Mouse (Mus musculus) limb, embryonic 11.5 days (tissue): ENCODE data around the gene Ppme1. TPM values are rescaled to one million over a fixed set of nuclear protein-coding genes. Genes with fewer than 3 reads are reported as not detected.

Source experiments
- ATAC-seq: fragments of 200-750 bp; cut with Nextera tagmentation; 2 replicates; pipeline ENCODE4 v1.8.0; 2017; ENCODE audit warnings: low read depth; ENCODE audit not compliant: insufficient number of reproducible peaks, low FRiP score, low TSS enrichment
- DNase-seq: peaks from one replicate; pipeline ENCODE4 v3.0.0-alpha.2; 2015; ENCODE audit warnings: low spot score
- H3K27ac ChIP-seq: fragments of 300-500 bp; sonication (generic); replicated peaks from 2 replicates; pipeline ENCODE4 v1.5.1; 2014; ENCODE audit warnings: low read depth, mild to moderate bottlenecking, low read length
- H3K27me3 ChIP-seq: fragments of 300-500 bp; sonication (generic); 2 replicates; pipeline ENCODE4 v1.6.1; 2014; ENCODE audit warnings: mild to moderate bottlenecking, low read length, mixed read lengths; ENCODE audit not compliant: control insufficient read depth, insufficient read depth
- H3K36me3 ChIP-seq: fragments of 300-500 bp; sonication (generic); 2 replicates; pipeline ENCODE4 v1.6.1; 2014; ENCODE audit warnings: mild to moderate bottlenecking, low read length, moderate library complexity, mixed read lengths; ENCODE audit not compliant: control insufficient read depth, insufficient read depth
- H3K4me1 ChIP-seq: fragments of 300-500 bp; sonication (generic); 2 replicates; pipeline ENCODE4 v1.6.1; 2014; ENCODE audit warnings: low read length, mixed read lengths; ENCODE audit not compliant: control insufficient read depth, insufficient read depth
- H3K4me2 ChIP-seq: fragments of 300-500 bp; sonication (generic); 2 replicates; pipeline ENCODE4 v1.6.1; 2014; ENCODE audit warnings: low read depth, mild to moderate bottlenecking, moderate library complexity; ENCODE audit not compliant: severe bottlenecking
- H3K4me3 ChIP-seq: fragments of 300-500 bp; sonication (generic); 2 replicates; pipeline ENCODE4 v1.5.1; 2014; ENCODE audit warnings: low read depth, low read length
- H3K9ac ChIP-seq: fragments of 300-500 bp; sonication (generic); 2 replicates; pipeline ENCODE4 v1.6.1; 2014; ENCODE audit warnings: mild to moderate bottlenecking, low read length
- H3K9me3 ChIP-seq: fragments of 300-500 bp; sonication (generic); 2 replicates; pipeline ENCODE4 v1.6.1; 2016; ENCODE audit warnings: low read length; ENCODE audit not compliant: control insufficient read depth
- WGBS: fragments of 180-500 bp; shearing (Covaris S2); extraction: QIAGEN DNeasy Blood & Tissue Kit; methylation state at CpG from one replicate; pipeline ENCODE4 v1.1.7; 2014; 5-methylcytosine and 5-hydroxymethylcytosine counted together
- polyA plus RNA-seq: library from polyadenylated mRNA; unstranded; fragments of >200 nt; fragmentation: Nextera tagmentation; extraction: Ambion mirVana; gene quantifications from 2 replicates; pipeline ENCODE4 v1.2.1, GENCODE M21; 2014

The Ppme1 gene
- polyA plus RNA-seq, 1 experiment from 2014 or later = 68.6 TPM

DNA sequence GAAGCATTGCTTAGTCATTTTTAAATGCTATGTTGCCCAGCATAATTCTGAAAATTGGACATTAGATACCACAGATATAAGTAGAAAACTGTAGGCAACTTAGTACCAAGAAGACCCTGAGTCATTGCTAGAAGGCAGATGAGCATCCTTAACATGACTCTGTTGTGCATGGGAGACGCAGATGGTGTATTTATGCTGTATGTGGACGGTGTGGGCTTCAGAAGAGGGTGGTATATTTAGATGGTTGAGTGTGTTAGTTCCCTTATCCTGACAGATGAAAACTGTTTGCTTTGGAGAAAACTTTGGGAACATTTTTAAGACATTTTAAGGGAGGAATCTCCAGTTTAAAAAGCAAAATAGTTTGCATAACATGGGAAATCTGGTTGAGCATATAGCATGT lies 16.1 kb upstream of the Ppme1 start:
- no peaks in the 10 kb centered on the region for H3K4me1 ChIP-seq
- no peak for ATAC-seq
- H3K9me3 ChIP-seq = no peaks in the 10 kb centered on the region
- no peak for DNase-seq
- no peaks in the 10 kb centered on the region for H3K27me3 ChIP-seq
- H3K4me2 ChIP-seq = no peak overlapping the region
- H3K9ac ChIP-seq = no peak overlapping the region
- 92% methylated on average over 2 of the region's 2 CpGs for WGBS
- H3K27ac ChIP-seq = no peak overlapping the region
- no peak overlapping the region for H3K4me3 ChIP-seq
- H3K36me3 ChIP-seq = peaks cover 11% of the 10 kb centered on the region; the same call in 1 of the 2 replicates

DNA sequence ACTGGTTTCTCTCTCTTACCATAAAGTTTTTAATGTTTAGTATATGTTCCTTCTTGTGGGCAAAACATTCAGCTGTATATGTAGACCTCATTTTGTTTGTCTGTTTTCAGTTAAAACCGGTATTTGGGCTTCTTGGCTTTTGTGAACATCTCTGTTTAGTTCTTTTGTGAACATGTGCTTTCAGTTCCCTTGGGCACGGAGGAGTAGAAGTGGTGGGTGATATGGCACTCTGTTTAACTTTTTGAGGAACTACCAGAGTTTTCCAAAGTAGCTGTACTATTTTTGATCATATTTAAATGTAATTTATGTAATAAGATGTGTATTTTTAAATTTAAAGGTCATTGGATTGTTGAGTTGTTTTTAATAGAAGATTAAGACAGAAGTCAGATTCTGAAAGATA lies 11.1 kb upstream of the Ppme1 start:
- peaks cover 11% of the 10 kb centered on the region; the same call in 1 of the 2 replicates for H3K36me3 ChIP-seq
- DNase-seq = no peak
- no peaks in the 10 kb centered on the region for H3K27me3 ChIP-seq
- H3K4me1 ChIP-seq = no peaks in the 10 kb centered on the region
- ATAC-seq = no peak
- H3K9ac ChIP-seq = no peak overlapping the region
- H3K4me3 ChIP-seq = no peak overlapping the region
- H3K9me3 ChIP-seq = no peaks in the 10 kb centered on the region
- H3K4me2 ChIP-seq = no peak overlapping the region
- H3K27ac ChIP-seq = no peak overlapping the region
- WGBS = 91% methylated on average over 2 of the region's 2 CpGs

DNA sequence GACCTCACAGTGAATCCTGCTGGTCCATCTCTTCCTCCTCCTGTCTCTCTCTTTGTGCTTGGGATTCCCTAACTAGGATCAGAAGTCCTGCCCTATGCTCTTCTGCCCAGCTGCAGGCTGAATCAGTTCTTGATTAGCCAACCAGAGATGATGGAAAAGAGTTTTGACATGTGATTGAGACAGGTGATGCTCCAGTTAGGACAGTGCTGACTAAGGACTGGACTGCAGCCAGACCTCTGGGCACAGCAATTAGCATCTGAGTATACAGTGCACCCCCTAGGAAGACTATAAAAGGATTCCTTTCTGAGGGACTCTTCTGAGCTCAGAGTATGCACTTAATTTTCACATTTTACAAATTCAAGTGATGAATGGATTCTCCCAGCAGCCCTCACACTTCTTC lies 9.1 kb upstream of the Ppme1 start:
- Histone ChIP-seq H3K9me3 (no peaks in the 10 kb centered on the region), H3K4me1 (no peaks in the 10 kb centered on the region), H3K27ac (no peak overlapping the region), H3K36me3 (peaks cover 11% of the 10 kb centered on the region; the same call in 1 of the 2 replicates), H3K4me2 (no peak overlapping the region), H3K9ac (no peak overlapping the region), H3K27me3 (no peaks in the 10 kb centered on the region), H3K4me3 (no peak overlapping the region)
- DNase-seq (no peak), ATAC-seq (no peak)

DNA sequence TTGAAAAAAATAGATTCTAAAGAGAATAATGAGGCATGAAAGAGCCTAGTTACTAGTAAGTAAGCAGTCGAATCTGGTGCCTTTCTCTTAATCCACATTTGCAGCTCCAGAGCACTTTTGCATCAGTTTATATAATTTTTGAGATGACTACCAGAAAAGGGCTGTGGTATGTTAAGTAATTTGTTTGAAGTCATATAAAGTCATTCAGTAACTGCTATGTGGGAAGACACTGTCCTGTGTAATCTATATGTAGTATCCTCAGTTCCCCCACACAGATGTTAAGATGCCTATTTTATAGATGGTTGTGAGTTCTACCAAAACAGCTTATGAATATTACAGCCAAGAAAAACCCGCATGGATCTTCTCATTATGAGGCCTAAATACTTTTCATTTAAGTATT lies 6.2 kb upstream of the Ppme1 start:
- Histone ChIP-seq H3K27ac (no peak overlapping the region), H3K27me3 (no peaks in the 10 kb centered on the region), H3K4me3 (no peak overlapping the region), H3K4me2 (no peak overlapping the region), H3K4me1 (no peaks in the 10 kb centered on the region), H3K36me3 (peaks cover 12% of the 10 kb centered on the region; the same call in 1 of the 2 replicates), H3K9ac (no peak overlapping the region), H3K9me3 (no peaks in the 10 kb centered on the region)
- DNase-seq = no peak
- ATAC-seq = no peak
- 87% methylated on average over 2 of the region's 2 CpGs for WGBS

DNA sequence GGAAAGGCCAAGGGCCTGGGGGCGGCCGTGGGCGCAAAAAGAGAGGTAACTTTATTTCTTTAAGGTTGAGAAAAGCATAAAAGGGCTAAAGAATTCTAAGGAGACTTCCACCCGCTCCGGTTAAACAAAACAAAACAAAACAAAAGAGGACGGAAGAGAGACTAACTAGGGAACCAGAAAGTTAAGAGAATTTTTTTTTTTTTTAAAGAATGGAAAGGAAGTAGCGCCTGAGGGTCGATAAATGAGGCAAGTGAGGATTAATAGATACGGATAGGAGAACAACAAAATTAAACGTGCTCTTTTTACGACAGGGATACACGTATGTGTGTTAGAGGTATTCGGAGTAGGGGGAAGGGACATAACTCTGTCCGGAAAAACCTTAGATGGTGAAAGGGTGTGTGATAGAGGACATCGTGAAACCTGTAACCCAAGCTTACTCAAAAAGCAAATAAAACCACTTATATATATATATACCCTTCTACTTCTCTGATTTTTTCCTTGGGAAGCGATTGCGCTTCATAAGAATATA lies 409 bp upstream of the Ppme1 start:
- no peaks in the 10 kb centered on the region for H3K27me3 ChIP-seq
- WGBS = 9% methylated on average over 17 of the region's 17 CpGs
- H3K36me3 ChIP-seq = peaks cover 3% of the 10 kb centered on the region; the same call in 1 of the 2 replicates
- peak overlapping the region; percentile 75 for H3K27ac ChIP-seq
- ATAC-seq (no peak), DNase-seq (no peak)
- H3K9me3 ChIP-seq = no peaks in the 10 kb centered on the region
- H3K4me3 ChIP-seq = peak overlapping the region; percentile 75
- peaks cover 2% of the 10 kb centered on the region; the same call in 1 of the 2 replicates for H3K4me1 ChIP-seq
- H3K9ac ChIP-seq = peak overlapping the region; percentile 71
- peak overlapping the region; percentile 50 for H3K4me2 ChIP-seq

DNA sequence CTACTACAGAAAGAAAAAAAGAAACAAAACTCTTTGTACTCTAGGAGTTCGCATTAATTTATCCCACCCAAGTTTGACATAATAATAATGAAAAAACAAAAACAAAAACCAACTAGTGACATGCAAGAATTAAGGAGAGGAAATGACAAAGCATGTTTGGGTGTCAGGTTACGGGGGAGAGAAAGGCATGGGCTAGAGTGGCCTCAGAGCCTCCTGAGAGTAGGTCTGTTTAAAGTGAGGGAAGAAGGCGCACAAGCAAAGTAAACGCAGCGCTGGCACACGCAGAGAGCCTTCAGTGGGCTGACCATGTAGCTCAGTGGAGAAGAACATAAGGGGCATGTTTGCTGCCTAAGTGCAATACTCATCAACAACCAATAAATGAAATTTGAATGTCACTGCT lies 7.2 kb downstream of the Ppme1 start:
- H3K9me3 ChIP-seq = no peaks in the 10 kb centered on the region
- WGBS = 40% methylated on average over 6 of the region's 6 CpGs
- DNase-seq (peak; percentile 23), ATAC-seq (no peak)
- H3K4me1 ChIP-seq = peaks cover 2% of the 10 kb centered on the region; the same call in 1 of the 2 replicates
- no peak overlapping the region for H3K27ac ChIP-seq
- H3K9ac ChIP-seq = no peak overlapping the region
- H3K36me3 ChIP-seq = no peaks in the 10 kb centered on the region
- H3K27me3 ChIP-seq = no peaks in the 10 kb centered on the region
- no peak overlapping the region for H3K4me2 ChIP-seq
- no peak overlapping the region for H3K4me3 ChIP-seq

DNA sequence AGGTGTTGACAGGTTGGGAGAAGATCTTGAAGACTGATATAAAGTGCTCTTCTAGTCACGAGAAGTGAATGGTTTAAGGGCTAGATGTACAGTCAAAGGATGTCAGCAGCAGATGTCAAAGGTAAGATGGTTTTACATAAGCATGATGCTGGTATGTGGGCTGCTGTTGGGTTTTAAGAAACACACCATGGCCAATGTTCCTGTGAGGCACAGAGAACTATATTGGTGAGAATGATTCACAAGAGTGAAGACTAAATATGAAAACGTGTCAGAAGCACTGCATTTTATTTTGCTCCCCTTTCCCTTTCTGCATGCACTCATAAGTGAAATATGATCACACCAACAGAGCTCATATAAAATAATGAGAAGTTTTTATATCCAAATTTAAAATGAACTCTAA lies 8.9 kb downstream of the Ppme1 start:
- no peaks in the 10 kb centered on the region for H3K36me3 ChIP-seq
- H3K4me2 ChIP-seq = no peak overlapping the region
- no peak overlapping the region for H3K4me3 ChIP-seq
- no peak for DNase-seq
- no peak for ATAC-seq
- H3K27me3 ChIP-seq = no peaks in the 10 kb centered on the region
- peaks cover 2% of the 10 kb centered on the region; the same call in 1 of the 2 replicates for H3K4me1 ChIP-seq
- no peak overlapping the region for H3K9ac ChIP-seq
- no peak overlapping the region for H3K27ac ChIP-seq
- no peaks in the 10 kb centered on the region for H3K9me3 ChIP-seq
- 90% methylated on average over 2 of the region's 2 CpGs for WGBS

DNA sequence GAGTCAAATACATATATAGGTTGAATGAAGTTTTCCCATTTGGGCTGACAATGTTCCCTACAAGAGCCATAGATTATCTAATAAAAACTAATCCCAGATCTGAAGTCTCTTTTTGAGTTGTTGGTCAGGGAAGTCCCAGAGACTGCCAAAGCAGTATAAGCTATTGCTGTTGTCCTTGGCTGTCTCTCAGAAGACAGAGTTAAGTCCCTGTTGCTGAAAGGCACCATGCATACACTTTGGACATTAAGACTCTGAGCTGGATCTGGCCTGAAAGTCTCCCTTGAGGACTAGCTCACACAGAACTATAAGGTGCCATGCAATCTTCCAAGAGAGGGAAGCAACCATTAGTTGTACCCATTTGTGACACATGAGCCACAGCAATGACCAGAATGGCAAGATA lies 14.3 kb downstream of the Ppme1 start:
- H3K36me3 ChIP-seq = no peaks in the 10 kb centered on the region
- no peaks in the 10 kb centered on the region for H3K4me1 ChIP-seq
- H3K27me3 ChIP-seq = no peaks in the 10 kb centered on the region
- DNase-seq = no peak
- no peak overlapping the region for H3K4me2 ChIP-seq
- H3K4me3 ChIP-seq = no peak overlapping the region
- ATAC-seq = no peak
- H3K9me3 ChIP-seq = no peaks in the 10 kb centered on the region
- H3K27ac ChIP-seq = no peak overlapping the region
- H3K9ac ChIP-seq = no peak overlapping the region

DNA sequence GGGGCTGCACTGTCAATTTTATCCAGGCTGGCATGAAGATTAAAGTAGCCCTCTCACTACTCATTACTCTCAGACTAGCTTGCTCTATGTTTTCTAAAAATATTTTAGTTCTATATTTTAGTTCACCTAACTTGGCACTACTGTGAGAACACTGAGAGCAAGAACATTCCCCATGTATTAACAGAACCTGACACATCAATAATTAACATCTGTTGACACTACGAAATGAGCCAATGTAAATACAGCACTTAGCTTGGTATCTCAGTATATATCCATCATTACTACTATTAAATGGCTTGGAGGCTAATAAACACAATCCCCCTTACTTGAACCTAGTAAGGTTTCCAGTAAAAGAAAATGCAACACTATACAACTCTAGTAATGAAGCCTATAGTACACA lies 15.3 kb downstream of the Ppme1 start:
- Histone ChIP-seq H3K4me2 (no peak overlapping the region), H3K27ac (no peak overlapping the region), H3K4me1 (no peaks in the 10 kb centered on the region), H3K4me3 (no peak overlapping the region), H3K9me3 (no peaks in the 10 kb centered on the region), H3K9ac (no peak overlapping the region), H3K27me3 (no peaks in the 10 kb centered on the region), H3K36me3 (no peaks in the 10 kb centered on the region)
- ATAC-seq (no peak), DNase-seq (no peak)
- 93% methylated on average over 1 of the region's 1 CpGs for WGBS
